Mouse (Mus musculus): ENCODE measurements at regions not wholly inside any gene's neighbourhood (a gene's known extent, or its start where the extent isn't known, plus 50 kb on each side); places are given as distances from the start of the nearest gene placed in this dataset.

GRCm38 (mm10) chr12:9151001-9151400 lies 121.2 kb downstream of the Ttc32 start:
- Histone ChIP-seq H3K4me1 (no peaks in the 10 kb centered on the region), H3K9ac (replicated peaks) (no peak overlapping the region), H3K4me2 (replicated peaks) (no peak overlapping the region), H3K9me3 (no peaks in the 10 kb centered on the region), H3K36me3 (no peaks in the 10 kb centered on the region), H3K27me3 (no peaks in the 10 kb centered on the region), H3K27ac (replicated peaks) (no peak overlapping the region), H3K4me3 (no peak overlapping the region)
- ATAC-seq (replicated peaks), result no peak

DNA sequence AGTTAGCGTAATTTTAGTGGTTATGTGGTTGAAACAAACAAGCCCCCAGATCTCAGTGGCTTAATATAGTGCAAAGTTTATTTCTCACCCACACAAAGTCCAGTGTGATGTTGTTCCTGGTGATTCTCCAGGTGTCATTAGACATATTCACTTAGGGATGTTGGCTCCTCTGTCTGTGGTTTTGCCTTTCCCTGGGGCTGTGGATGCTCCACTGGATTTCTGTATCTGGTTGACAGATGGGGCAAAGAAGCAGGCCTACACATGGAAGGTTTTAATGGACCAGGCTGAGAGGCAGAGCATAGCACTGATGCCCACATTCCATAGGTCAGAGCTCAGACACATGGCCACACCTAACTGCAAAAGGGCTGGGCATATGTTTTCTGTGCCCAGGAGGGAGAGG lies 121.6 kb downstream of the Ttc32 start:
- Histone ChIP-seq H3K4me1 (no peaks in the 10 kb centered on the region), H3K27me3 (no peaks in the 10 kb centered on the region), H3K4me3 (no peak overlapping the region), H3K9ac (replicated peaks) (no peak overlapping the region), H3K36me3 (no peaks in the 10 kb centered on the region), H3K9me3 (no peaks in the 10 kb centered on the region), H3K4me2 (replicated peaks) (no peak overlapping the region), H3K27ac (replicated peaks) (no peak overlapping the region)
- ATAC-seq (replicated peaks), result no peak
- 75% methylated on average over 1 of the region's 1 CpGs for WGBS

DNA sequence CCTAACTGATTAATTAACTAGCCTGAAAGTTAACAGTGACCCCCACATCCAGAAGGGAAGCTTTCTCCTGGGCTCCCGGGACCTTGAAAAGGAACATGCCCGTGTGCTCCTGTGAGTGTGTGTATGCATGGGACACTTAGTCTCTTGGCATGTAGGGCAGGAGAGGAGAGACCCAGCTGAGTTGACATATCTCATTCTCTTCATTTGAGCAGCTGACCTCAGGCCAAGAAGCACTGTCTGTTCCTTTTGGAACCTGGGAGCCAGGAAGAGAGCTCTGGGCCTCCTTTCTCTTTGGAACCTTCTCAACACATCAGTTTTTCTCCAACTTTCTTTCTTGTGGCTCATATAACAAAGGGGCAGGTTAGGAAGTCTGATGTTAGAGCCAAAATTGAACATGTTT lies 124.7 kb downstream of the Ttc32 start:
- Histone ChIP-seq H3K4me2 (replicated peaks) (no peak overlapping the region), H3K9me3 (no peaks in the 10 kb centered on the region), H3K9ac (replicated peaks) (no peak overlapping the region), H3K27me3 (no peaks in the 10 kb centered on the region), H3K4me3 (no peak overlapping the region), H3K4me1 (no peaks in the 10 kb centered on the region), H3K36me3 (no peaks in the 10 kb centered on the region), H3K27ac (replicated peaks) (no peak overlapping the region)
- ATAC-seq (replicated peaks), result no peak
- 85% methylated on average over 2 of the region's 2 CpGs for WGBS

DNA sequence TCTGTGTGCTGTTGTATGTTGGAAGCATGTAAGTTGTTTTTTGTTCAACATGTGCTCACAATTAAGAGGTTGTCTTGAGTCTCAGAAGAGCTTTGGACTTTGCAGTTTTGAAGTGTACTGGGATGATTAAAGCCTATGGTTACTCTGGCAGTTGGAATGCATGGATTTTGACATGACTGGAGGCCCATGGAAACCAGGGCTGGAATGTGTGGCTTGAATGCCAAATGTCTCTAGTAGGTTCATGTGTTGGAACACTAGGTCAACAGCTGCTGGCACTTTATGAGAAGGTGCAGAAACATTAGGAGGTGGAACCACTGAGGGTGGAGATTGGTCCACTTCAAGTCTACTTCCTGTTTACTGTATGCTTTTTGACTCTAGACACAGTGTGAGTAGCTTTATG lies 127.0 kb downstream of the Ttc32 start:
- no peak for ATAC-seq (replicated peaks)
- Histone ChIP-seq H3K4me1 (no peaks in the 10 kb centered on the region), H3K4me3 (no peak overlapping the region), H3K27me3 (no peaks in the 10 kb centered on the region), H3K36me3 (no peaks in the 10 kb centered on the region), H3K9ac (replicated peaks) (no peak overlapping the region), H3K4me2 (replicated peaks) (no peak overlapping the region), H3K27ac (replicated peaks) (no peak overlapping the region), H3K9me3 (no peaks in the 10 kb centered on the region)

- no peaks in the 10 kb centered on the region for H3K27me3 ChIP-seq
- H3K27ac ChIP-seq (replicated peaks), result no peak overlapping the region
- no peaks in the 10 kb centered on the region for H3K4me1 ChIP-seq
- no peak overlapping the region for H3K4me3 ChIP-seq
- H3K9ac ChIP-seq (replicated peaks), result no peak overlapping the region
- no peak overlapping the region for H3K4me2 ChIP-seq (replicated peaks)
- no peaks in the 10 kb centered on the region for H3K9me3 ChIP-seq
- ATAC-seq (replicated peaks), result no peak
- 79% methylated on average over 5 of the region's 5 CpGs for WGBS
- H3K36me3 ChIP-seq, result no peaks in the 10 kb centered on the region
Observed at GRCm38 (mm10) chr12:9158751-9159150, 129.0 kb downstream of the Ttc32 start.

DNA sequence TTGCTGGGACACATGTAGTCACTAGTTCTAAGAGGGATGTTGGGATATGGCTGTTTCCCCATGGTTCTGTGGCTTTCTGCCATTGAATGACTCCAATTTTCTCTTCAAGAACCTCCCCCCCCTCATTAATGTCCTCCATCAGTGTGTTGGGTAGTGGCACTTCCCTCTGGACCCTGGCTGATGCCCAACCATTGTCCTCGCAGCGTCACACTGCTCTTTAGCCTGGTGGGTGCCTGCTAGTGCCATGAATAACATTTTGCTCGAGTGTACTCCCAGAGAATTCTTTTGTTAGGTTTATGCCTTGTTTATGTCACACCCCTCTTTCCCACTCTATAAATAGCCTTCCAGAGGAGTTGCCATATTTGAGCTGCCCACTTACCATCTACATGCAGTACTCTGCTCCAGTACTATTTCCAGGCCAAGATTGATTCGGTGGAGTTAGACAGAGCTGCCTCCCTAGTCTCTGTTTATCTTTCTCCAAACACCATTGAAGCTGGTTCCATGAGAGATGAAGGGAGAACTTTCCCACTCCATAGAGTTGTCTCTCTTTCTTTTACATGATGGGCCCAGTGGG lies 135.7 kb downstream of the Ttc32 start:
- Histone ChIP-seq H3K36me3 (no peaks in the 10 kb centered on the region), H3K4me1 (no peaks in the 10 kb centered on the region), H3K27me3 (no peaks in the 10 kb centered on the region), H3K4me3 (no peak overlapping the region), H3K4me2 (replicated peaks) (no peak overlapping the region), H3K9me3 (no peaks in the 10 kb centered on the region), H3K9ac (replicated peaks) (no peak overlapping the region), H3K27ac (replicated peaks) (no peak overlapping the region)
- 72% methylated on average over 4 of the region's 4 CpGs for WGBS
- ATAC-seq (replicated peaks), result no peak

- Histone ChIP-seq H3K27me3 (no peaks in the 10 kb centered on the region), H3K4me2 (replicated peaks) (no peak overlapping the region), H3K36me3 (no peaks in the 10 kb centered on the region), H3K4me1 (no peaks in the 10 kb centered on the region), H3K4me3 (no peak overlapping the region), H3K9ac (replicated peaks) (no peak overlapping the region), H3K27ac (replicated peaks) (no peak overlapping the region), H3K9me3 (no peaks in the 10 kb centered on the region)
- WGBS, result 58% methylated on average over 10 of the region's 10 CpGs
- peak; percentile 93 for ATAC-seq (replicated peaks)
Observed at GRCm38 (mm10) chr12:9166218-9166908, 136.6 kb downstream of the Ttc32 start.

DNA sequence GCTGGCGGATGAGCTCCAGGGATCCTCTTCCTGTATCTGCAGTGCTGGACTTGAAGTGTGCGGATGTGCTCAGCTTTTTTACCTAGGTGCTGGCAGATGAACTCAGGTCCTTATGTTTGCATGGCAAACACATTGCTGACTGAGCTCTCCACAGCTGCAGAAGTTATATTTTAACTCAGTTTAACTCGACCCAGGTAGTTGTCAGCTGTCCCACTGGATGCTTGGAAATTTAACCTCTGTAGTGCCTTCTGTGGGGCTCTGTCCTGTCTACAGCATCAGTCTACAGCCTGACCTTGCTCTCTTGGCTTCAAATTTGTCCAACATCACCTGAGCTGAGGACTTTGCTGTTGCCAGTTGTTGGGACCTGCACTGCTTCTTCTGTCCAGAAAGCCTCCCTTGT lies 139.2 kb downstream of the Ttc32 start:
- no peak overlapping the region for H3K27ac ChIP-seq (replicated peaks)
- no peaks in the 10 kb centered on the region for H3K9me3 ChIP-seq
- H3K27me3 ChIP-seq, result no peaks in the 10 kb centered on the region
- no peaks in the 10 kb centered on the region for H3K4me1 ChIP-seq
- H3K36me3 ChIP-seq, result no peaks in the 10 kb centered on the region
- no peak overlapping the region for H3K4me3 ChIP-seq
- ATAC-seq (replicated peaks), result no peak
- H3K4me2 ChIP-seq (replicated peaks), result no peak overlapping the region
- H3K9ac ChIP-seq (replicated peaks), result no peak overlapping the region
- 83% methylated on average over 3 of the region's 3 CpGs for WGBS

GRCm38 (mm10) chr12:9173680-9174079 lies 143.9 kb downstream of the Ttc32 start:
- Histone ChIP-seq H3K9me3 (no peaks in the 10 kb centered on the region), H3K27ac (replicated peaks) (no peak overlapping the region), H3K4me2 (replicated peaks) (no peak overlapping the region), H3K4me3 (no peak overlapping the region), H3K27me3 (no peaks in the 10 kb centered on the region), H3K36me3 (no peaks in the 10 kb centered on the region), H3K4me1 (no peaks in the 10 kb centered on the region), H3K9ac (replicated peaks) (no peak overlapping the region)
- ATAC-seq (replicated peaks), result no peak
- 21% methylated on average over 1 of the region's 1 CpGs for WGBS

- Histone ChIP-seq H3K9me3 (no peaks in the 10 kb centered on the region), H3K9ac (replicated peaks) (no peak overlapping the region), H3K4me3 (no peak overlapping the region), H3K4me1 (no peaks in the 10 kb centered on the region), H3K27ac (replicated peaks) (no peak overlapping the region), H3K36me3 (no peaks in the 10 kb centered on the region), H3K27me3 (no peaks in the 10 kb centered on the region), H3K4me2 (replicated peaks) (no peak overlapping the region)
- ATAC-seq (replicated peaks), result no peak
- 55% methylated on average over 9 of the region's 9 CpGs for WGBS
Observed at GRCm38 (mm10) chr12:9174327-9174726, 144.5 kb downstream of the Ttc32 start.

GRCm38 (mm10) chr12:9176198-9176597 lies 146.4 kb downstream of the Ttc32 start:
- Histone ChIP-seq H3K27me3 (no peaks in the 10 kb centered on the region), H3K36me3 (no peaks in the 10 kb centered on the region), H3K4me2 (replicated peaks) (no peak overlapping the region), H3K9me3 (no peaks in the 10 kb centered on the region), H3K9ac (replicated peaks) (no peak overlapping the region), H3K4me1 (no peaks in the 10 kb centered on the region), H3K4me3 (no peak overlapping the region), H3K27ac (replicated peaks) (no peak overlapping the region)
- WGBS, result 85% methylated on average over 2 of the region's 2 CpGs
- no peak for ATAC-seq (replicated peaks)

DNA sequence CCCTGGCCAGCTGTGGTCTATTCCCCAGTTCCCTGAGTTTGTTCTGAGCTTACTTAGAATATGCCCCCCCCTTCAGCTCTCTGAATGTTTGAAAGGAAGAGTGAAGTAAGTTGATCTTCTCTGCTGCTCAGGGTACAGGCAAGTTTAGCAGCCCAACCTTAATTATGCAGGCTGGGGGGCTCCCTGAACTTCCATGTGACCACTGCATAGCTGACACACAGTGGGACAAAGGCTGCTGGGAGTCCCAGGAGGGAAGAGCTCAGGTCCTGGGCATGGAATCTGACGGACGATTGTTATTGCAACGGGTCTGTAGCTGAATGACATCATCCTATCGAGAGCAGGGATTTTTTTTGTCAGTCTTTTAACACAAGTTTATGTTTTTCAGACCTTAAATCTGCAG lies 148.8 kb downstream of the Ttc32 start:
- 64% methylated on average over 4 of the region's 4 CpGs for WGBS

GRCm38 (mm10) chr12:9180677-9181076 lies 150.9 kb downstream of the Ttc32 start:
- 84% methylated on average over 4 of the region's 4 CpGs for WGBS
- Histone ChIP-seq H3K9me3 (no peaks in the 10 kb centered on the region), H3K4me3 (no peak overlapping the region), H3K4me1 (no peaks in the 10 kb centered on the region), H3K9ac (replicated peaks) (no peak overlapping the region), H3K36me3 (no peaks in the 10 kb centered on the region), H3K27me3 (no peaks in the 10 kb centered on the region), H3K4me2 (replicated peaks) (no peak overlapping the region), H3K27ac (replicated peaks) (no peak overlapping the region)
- no peak for ATAC-seq (replicated peaks)

More for the DNA sequence above, 148.8 kb downstream of the Ttc32 start:
- no peak overlapping the region for H3K9ac ChIP-seq (replicated peaks)
- no peak overlapping the region for H3K27ac ChIP-seq (replicated peaks)
- no peaks in the 10 kb centered on the region for H3K36me3 ChIP-seq
- H3K4me3 ChIP-seq, result no peak overlapping the region
- ATAC-seq (replicated peaks), result no peak
- no peaks in the 10 kb centered on the region for H3K4me1 ChIP-seq
- H3K27me3 ChIP-seq, result no peaks in the 10 kb centered on the region
- H3K4me2 ChIP-seq (replicated peaks), result no peak overlapping the region
- H3K9me3 ChIP-seq, result no peaks in the 10 kb centered on the region
